Mouse (Mus musculus) lung, postnatal 10 days (tissue): ENCODE measurements at regions not wholly inside any gene's neighbourhood (a gene's known extent, or its start where the extent isn't known, plus 50 kb on each side); places are given as distances from the start of the nearest gene placed in this dataset.

Experiments used
- DNase-seq: peaks from one replicate; pipeline ENCODE4 v3.0.0; 2021

GRCm38 (mm10) chr10:47185487-47185886, 1607.9 kb downstream of the Hace1 start:
- peak; percentile 2 for DNase-seq

GRCm38 (mm10) chr10:47216204-47216603, 1638.6 kb downstream of the Hace1 start:
- no peak for DNase-seq

GRCm38 (mm10) chr10:47263039-47263438, 1685.4 kb downstream of the Hace1 start:
- DNase-seq = no peak

- DNase-seq = no peak
Observed at GRCm38 (mm10) chr10:47285700-47286099, 1708.1 kb downstream of the Hace1 start.

GRCm38 (mm10) chr10:47300097-47300496, 1722.5 kb downstream of the Hace1 start:
- no peak for DNase-seq
